Mouse (Mus musculus) erythroblast, embryonic 14.5 days (primary cell): ENCODE measurements at regions not wholly inside any gene's neighbourhood (a gene's known extent, or its start where the extent isn't known, plus 50 kb on each side); places are given as distances from the start of the nearest gene placed in this dataset.

ENCODE experiments used
- H3K27me3 ChIP-seq: 2 replicates; pipeline ENCODE4 v1.6.1; 2012; ENCODE audit warnings: inconsistent platforms; ENCODE audit not compliant: control insufficient read depth
- H3K36me3 ChIP-seq: 2 replicates; pipeline ENCODE4 v1.6.1; 2012; ENCODE audit warnings: mild to moderate bottlenecking, inconsistent platforms; ENCODE audit not compliant: control insufficient read depth
- H3K4me1 ChIP-seq: 2 replicates; pipeline ENCODE4 v1.6.1; 2012; ENCODE audit warnings: inconsistent platforms; ENCODE audit not compliant: control insufficient read depth
- H3K4me3 ChIP-seq: replicated peaks from 2 replicates; pipeline ENCODE3; 2012; ENCODE audit warnings: moderate library complexity, mild to moderate bottlenecking, inconsistent platforms
- H3K9me3 ChIP-seq: 2 replicates; pipeline ENCODE4 v1.6.1; 2012; ENCODE audit warnings: low read length, inconsistent platforms, mixed read lengths; ENCODE audit not compliant: control insufficient read depth
- GATA1 ChIP-seq: IDR thresholded peaks from 2 replicates; pipeline ENCODE4 v1.6.1; 2012; ENCODE audit warnings: low read length, inconsistent platforms, mixed read lengths
- TAL1 ChIP-seq: IDR thresholded peaks from 3 replicates; pipeline ENCODE4 v1.6.1; 2012; ENCODE audit warnings: low read length, inconsistent platforms, mixed read lengths

DNA sequence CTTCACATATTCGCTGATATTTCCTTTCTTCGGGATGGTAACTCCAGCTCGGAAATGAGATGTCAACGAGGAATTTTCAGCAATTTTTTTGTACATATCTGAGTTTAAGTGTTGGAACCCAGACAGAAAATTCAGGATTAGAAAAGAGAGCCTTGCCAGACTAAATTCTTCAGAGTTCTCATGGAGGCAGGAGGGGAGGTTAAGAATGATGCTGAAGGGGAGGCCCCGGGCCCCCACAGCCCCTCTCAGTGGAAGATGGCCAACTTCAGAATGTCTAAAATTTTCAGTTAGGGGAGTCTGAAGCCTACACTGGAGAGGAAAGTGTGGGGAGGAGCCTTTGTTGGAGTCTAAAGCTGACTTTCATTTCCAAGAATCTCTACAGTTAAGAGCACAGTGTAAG lies 184.8 kb downstream of the Lpin1 start:
- Histone ChIP-seq H3K27me3 (no peaks in the 10 kb centered on the region), H3K4me1 (no peaks in the 10 kb centered on the region), H3K4me3 (no peak overlapping the region), H3K9me3 (no peaks in the 10 kb centered on the region), H3K36me3 (no peaks in the 10 kb centered on the region)
- TF ChIP-seq TAL1, result no peak
- no peak for TF ChIP-seq GATA1

DNA sequence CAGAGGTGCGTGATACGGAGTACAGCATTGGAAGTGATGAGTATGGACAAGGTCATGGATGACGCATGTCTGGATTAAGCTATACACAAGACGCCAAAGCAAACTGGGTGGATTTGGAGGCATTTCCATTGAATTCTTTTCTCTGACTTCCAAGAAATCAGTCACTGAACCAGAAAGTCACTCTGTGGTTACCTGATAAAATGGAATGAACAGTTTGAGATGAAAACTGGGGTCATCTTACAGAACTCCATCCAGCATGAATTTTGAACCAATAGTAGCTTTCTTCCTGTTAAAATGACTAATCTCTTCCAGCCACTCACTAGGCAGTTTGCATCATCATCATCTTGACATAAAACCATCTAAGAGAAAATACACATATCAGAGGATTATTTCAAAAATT lies 186.2 kb downstream of the Lpin1 start:
- no peaks in the 10 kb centered on the region for H3K9me3 ChIP-seq
- TF ChIP-seq TAL1 (no peak), GATA1 (no peak)
- H3K4me1 ChIP-seq, result no peaks in the 10 kb centered on the region
- no peak overlapping the region for H3K4me3 ChIP-seq
- no peaks in the 10 kb centered on the region for H3K27me3 ChIP-seq
- no peaks in the 10 kb centered on the region for H3K36me3 ChIP-seq

DNA sequence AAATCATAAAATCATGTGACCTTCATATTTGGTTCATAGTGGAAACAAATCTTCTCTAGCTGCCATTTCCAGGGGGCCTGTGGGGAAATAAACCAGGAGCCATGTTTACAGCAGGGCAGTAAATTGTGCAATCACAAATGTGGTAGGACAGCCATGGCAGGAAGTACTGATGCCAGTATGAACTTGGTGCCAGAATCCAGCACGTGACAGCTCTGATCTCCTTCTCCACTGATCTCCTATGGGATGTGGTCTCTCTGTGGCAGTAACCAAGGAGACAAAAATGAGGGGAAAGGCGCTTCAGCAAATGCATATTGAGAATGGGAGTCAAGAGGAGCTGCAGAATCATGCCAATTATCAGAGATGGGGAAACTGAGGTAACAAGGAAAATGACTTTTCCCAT lies 215.0 kb downstream of the Lpin1 start:
- H3K4me1 ChIP-seq, result no peaks in the 10 kb centered on the region
- no peak overlapping the region for H3K4me3 ChIP-seq
- H3K36me3 ChIP-seq, result no peaks in the 10 kb centered on the region
- H3K9me3 ChIP-seq, result no peaks in the 10 kb centered on the region
- no peak for TF ChIP-seq TAL1
- H3K27me3 ChIP-seq, result no peaks in the 10 kb centered on the region

DNA sequence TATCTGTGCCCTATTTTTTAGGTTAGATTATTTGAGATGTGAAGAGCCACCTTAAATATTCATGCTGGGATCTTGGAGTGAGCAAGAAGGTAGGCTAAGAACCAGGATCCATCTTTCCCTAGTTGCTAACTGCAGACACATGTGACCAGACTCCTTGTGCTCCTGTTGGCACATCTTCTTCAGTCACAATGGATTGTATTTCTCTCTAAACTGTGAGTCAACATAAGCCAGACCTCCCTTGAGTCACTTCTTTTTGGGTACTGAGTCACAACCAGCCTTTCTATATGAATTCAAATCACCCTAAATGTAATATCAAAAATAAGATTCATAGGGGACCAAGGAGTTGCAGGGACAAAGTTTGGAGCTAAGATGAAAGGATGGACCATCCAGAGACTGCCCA lies 217.9 kb downstream of the Lpin1 start:
- no peaks in the 10 kb centered on the region for H3K27me3 ChIP-seq
- no peaks in the 10 kb centered on the region for H3K36me3 ChIP-seq
- no peaks in the 10 kb centered on the region for H3K9me3 ChIP-seq
- no peaks in the 10 kb centered on the region for H3K4me1 ChIP-seq
- no peak overlapping the region for H3K4me3 ChIP-seq
- no peak for TF ChIP-seq TAL1
- no peak for TF ChIP-seq GATA1

DNA sequence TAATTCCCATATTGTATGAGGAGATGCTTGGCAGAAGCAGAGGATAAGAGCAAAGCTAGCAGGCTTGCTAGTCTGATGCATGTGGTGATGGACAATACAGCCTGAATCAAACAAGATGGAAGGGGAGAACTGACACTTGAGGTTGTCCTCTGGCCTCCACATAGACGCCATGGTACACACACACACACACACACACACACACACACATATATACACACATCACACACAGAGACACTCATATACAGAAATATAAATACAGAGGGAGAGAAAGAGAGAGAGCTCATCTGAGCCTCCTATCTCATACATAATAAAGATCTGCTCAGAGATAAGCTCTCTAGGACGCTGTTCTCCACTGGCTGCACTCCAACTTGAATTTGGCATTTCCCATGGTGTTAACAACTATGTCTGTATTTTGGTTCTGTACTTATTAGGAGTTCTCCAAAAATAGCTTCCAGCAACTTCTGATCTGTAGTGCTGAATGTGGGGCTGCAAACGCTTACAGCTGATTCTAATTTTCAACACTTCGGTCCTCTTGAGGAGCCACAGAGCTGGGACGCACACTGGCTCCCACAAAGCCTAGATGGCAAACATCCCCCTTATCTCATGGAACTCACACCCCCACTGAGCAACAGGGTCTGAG lies 219.0 kb downstream of the Lpin1 start:
- no peaks in the 10 kb centered on the region for H3K4me1 ChIP-seq
- H3K27me3 ChIP-seq, result no peaks in the 10 kb centered on the region
- TF ChIP-seq GATA1 (no peak), TAL1 (no peak)
- no peaks in the 10 kb centered on the region for H3K9me3 ChIP-seq
- no peak overlapping the region for H3K4me3 ChIP-seq
- no peaks in the 10 kb centered on the region for H3K36me3 ChIP-seq

DNA sequence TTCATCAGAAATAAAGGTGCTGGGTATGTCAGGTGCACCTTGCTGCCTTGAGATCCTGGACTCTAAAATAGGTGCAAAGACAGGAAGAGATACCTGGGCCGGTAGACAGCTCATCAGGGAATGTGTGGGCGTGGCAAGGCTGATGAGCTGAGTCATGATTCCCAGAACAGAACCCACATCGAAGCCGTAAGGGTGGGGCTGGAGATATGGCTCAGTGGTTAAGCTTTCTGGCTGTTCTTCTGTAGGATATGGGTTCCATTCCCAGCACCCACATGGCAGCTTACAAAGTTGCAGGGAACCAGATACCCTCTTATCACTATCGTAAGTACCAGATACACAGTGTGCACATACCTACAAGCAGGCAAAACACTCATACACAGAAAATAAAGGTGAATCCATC lies 219.6 kb downstream of the Lpin1 start:
- Histone ChIP-seq H3K4me3 (no peak overlapping the region), H3K36me3 (no peaks in the 10 kb centered on the region), H3K27me3 (no peaks in the 10 kb centered on the region), H3K4me1 (no peaks in the 10 kb centered on the region), H3K9me3 (no peaks in the 10 kb centered on the region)
- TF ChIP-seq GATA1 (no peak), TAL1 (no peak)

DNA sequence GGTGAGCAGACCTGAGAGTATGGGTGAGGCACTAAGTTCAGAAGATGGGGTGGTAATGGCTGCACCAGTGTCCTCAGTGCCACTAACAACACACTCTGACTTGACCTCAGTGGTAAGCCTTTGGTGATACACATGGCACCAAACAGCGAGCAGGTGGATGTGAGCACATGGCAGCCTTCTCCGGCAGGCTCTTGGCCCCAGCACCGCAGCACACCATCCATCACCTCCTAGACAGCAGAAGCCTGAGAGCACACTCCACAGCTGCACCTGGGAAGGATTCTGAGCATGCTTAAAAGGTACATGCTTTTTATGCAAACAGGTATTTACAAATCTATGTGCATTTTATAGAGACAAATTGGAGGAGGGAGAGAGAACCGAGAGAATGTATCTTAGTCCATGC lies 223.7 kb downstream of the Lpin1 start:
- Histone ChIP-seq H3K36me3 (no peaks in the 10 kb centered on the region), H3K9me3 (no peaks in the 10 kb centered on the region), H3K27me3 (no peaks in the 10 kb centered on the region), H3K4me1 (no peaks in the 10 kb centered on the region), H3K4me3 (no peak overlapping the region)
- TF ChIP-seq GATA1 (no peak), TAL1 (no peak)

DNA sequence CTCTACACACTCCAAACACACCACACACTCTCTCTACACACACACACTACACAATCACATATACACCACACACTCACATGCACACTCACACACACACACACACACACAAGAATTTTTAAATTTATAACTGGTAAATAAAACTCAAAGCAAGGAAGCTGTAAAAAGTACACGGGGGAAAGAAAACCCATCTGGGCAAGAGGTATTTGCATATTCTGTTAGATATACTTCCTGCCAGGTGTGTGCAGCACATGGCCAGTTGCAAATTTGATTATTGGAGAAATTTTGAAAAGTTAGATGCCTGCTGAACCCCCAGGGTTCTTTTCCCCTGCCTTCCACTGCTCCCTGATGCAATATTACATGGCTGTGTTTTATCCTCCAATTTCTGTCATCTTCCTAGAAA lies 226.4 kb downstream of the Lpin1 start:
- no peak overlapping the region for H3K4me3 ChIP-seq

DNA sequence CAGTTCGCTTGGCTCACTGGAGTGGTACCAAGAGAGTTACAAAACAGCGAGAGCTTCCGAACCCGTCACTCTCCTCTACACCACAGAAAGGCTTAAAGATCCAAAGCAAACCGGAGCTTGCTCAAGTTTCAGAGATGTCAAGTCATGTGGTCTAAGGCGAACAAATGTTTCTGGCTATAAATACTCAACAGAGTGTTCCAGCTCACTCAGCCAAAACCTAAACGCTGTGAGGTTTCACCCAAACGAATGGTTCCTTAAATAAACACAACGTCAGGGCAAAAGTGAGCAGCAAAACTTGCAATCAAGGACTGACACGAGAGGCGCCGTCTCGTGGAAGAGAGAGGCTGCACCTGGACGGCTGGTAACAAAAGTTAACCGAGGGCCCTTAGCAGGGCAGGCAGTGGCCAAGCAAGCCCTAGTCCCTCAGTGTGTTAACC lies 227.2 kb downstream of the Lpin1 start:
- Histone ChIP-seq H3K9me3 (no peaks in the 10 kb centered on the region), H3K36me3 (no peaks in the 10 kb centered on the region), H3K27me3 (no peaks in the 10 kb centered on the region), H3K4me3 (no peak overlapping the region), H3K4me1 (no peaks in the 10 kb centered on the region)
- TF ChIP-seq TAL1 (no peak), GATA1 (no peak)

More for the DNA sequence above, 226.4 kb downstream of the Lpin1 start:
- TF ChIP-seq TAL1, result no peak
- TF ChIP-seq GATA1, result no peak
- no peaks in the 10 kb centered on the region for H3K36me3 ChIP-seq
- H3K9me3 ChIP-seq, result no peaks in the 10 kb centered on the region
- H3K27me3 ChIP-seq, result no peaks in the 10 kb centered on the region
- no peaks in the 10 kb centered on the region for H3K4me1 ChIP-seq

DNA sequence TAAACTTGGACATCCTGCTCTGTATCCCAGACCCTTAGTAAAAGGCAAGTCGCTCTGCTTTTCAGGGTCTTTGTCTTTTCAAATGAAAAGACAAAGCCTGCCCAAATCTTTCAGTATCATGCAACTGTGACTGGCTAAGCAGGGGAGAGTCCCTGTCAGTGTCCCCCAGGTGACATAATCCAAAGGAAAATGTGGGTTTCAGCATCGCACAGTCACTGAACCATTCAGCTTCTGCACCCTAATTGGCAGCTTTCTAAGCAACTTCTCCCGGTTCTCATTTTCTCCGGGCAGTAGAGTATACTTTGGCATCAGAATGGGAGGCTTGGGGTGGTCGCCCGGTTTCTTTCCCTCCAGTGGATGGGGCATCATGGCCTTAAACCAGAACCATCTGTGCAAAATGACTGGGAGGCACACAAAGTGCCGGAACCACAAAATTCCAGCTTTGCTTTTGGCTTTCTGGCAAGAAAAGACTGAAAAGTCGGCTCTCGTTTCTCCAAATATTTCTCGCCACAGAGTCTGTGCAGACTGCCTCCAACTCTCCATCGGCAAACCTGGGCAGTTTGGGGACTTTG lies 228.3 kb downstream of the Lpin1 start:
- no peaks in the 10 kb centered on the region for H3K36me3 ChIP-seq
- no peak for TF ChIP-seq TAL1
- TF ChIP-seq GATA1, result no peak
- H3K27me3 ChIP-seq, result no peaks in the 10 kb centered on the region
- H3K4me1 ChIP-seq, result no peaks in the 10 kb centered on the region
- no peak overlapping the region for H3K4me3 ChIP-seq
- H3K9me3 ChIP-seq, result no peaks in the 10 kb centered on the region
